Mouse (Mus musculus): ENCODE measurements around the gene Vdr. TPM values are rescaled to one million over a fixed set of nuclear protein-coding genes. Genes with fewer than 3 reads are reported as not detected.

Vdr gene
- total RNA-seq, 2 experiments from 2014 or later: 0.07 TPM; not detected in 1

DNA sequence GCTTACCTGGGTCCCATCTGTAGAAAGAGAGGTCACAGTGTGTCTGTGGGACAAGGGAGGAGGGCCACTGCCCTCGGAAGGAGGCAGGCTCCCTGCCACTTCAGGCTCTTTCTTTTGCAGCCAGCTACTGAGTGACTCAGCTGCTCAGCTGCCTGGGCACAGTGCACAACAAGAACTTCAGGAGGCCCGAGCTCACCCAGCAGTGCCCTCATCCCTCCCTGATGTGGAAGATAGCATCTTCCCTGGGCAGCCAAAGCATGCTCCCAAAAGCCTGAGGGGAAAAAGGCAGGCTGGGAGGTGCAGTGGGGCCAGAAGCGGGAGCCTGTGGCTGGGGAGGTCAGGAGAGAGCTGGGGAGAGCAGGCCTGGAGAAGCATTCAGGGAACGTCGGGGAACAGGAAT is 95.7 kb downstream of the Vdr start:
- no peak for DNase-seq (ENCODE audit: extremely low spot score in 1 of 2, low spot score in 1 of 2)

- no peak for DNase-seq (ENCODE audit: extremely low spot score in 1 of 2, low spot score in 1 of 2)
Measured at GRCm38 (mm10) chr15:97813452-97814204, 96.8 kb downstream of the Vdr start.

- DNase-seq (ENCODE audit: extremely low spot score in 1 of 2, low spot score in 1 of 2): no peak
Measured at GRCm38 (mm10) chr15:97812875-97813274, 97.6 kb downstream of the Vdr start.

DNA sequence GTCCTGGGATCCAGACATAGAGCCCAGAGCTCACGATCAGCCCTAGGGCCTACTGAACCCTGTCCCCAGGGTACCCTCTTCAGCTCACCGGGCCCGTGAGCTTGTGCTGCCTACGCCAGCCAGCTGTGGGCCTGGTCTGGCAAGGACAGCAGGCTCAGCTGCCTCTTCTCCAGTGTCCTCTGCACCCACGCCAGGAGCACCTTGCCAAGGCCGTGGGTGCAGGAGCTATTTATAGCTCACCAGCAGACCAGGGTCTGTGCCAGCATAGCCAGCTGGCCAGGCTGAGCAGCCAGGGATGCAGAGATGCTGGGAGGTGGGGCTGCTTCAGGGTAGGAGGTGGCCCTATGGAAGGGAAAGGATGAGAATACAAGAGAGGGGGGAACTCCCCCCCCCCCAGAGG is 98.3 kb downstream of the Vdr start:
- peak; percentile 55 to 66 for DNase-seq (ENCODE audit: extremely low spot score in 1 of 2, low spot score in 1 of 2)

- no peak for DNase-seq (ENCODE audit: extremely low spot score in 1 of 2, low spot score in 1 of 2)
Measured at GRCm38 (mm10) chr15:97811307-97811706, 99.1 kb downstream of the Vdr start.

DNA sequence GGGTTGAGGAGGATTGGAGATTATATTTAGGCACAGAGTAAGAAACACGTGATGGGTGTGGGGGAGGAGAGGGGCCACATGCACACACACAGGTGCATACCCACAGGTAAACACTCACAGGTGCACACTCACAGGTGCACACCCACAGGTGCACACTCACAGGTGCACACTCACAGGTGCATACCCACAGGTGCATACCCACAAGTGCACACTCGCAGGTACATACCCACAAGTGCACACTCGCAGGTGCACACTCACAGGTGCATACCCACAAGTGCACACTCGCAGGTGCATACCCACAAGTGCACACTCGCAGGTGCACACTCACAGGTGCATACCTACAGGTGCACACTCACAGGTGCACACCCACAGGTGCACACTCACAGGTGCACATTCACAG is 100.0 kb downstream of the Vdr start:
- no peak for DNase-seq (ENCODE audit: extremely low spot score in 1 of 2, low spot score in 1 of 2)

- no peak for DNase-seq (ENCODE audit: extremely low spot score in 1 of 2, low spot score in 1 of 2)
Measured at GRCm38 (mm10) chr15:97809942-97810341, 100.5 kb downstream of the Vdr start.

GRCm38 (mm10) chr15:97809206-97809605 is 101.2 kb downstream of the Vdr start:
- no peak for DNase-seq (ENCODE audit: extremely low spot score in 1 of 2, low spot score in 1 of 2)

GRCm38 (mm10) chr15:97808532-97808931 is 101.9 kb downstream of the Vdr start:
- no peak for DNase-seq (ENCODE audit: extremely low spot score in 1 of 2, low spot score in 1 of 2)

DNA sequence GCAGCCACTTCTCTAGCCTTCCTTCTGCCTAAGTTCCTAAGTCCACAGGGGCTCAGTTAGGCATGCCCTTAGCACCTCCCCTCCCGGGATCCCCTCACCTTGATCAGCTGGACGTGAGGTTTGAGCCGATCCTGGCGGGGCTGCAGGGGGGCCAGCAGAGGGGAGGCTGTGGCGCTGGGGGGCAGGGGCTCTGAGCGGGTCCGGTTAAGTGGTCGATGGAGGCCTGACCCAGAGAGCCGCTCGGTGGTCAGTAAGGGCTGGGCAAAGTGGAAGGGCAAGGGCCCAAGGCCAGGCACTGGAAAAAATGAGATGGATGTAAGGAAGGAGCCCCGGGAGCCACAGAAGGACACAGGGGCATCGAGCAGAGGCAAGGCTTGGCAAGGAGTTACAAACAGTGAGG is 102.6 kb downstream of the Vdr start:
- DNase-seq (ENCODE audit: extremely low spot score in 1 of 2, low spot score in 1 of 2): no peak

Other genes with a start within 250 kb of the Vdr start
- 10 to 100 TPM; 23.7 to 24.9 TPM for gene Rpap3, start 204.8 kb downstream of the Vdr start, total RNA-seq (2021)
- gene Endou, start 179.3 kb downstream of the Vdr start, total RNA-seq (2021): under 1 TPM; 0.59 to 0.71 TPM
- gene Rapgef3, start 142.7 kb downstream of the Vdr start, total RNA-seq (2021): 10 to 100 TPM; 36.3 to 40.3 TPM
- 100 to 1,000 TPM; 151 to 169 TPM for gene Slc48a1, start 132.1 kb downstream of the Vdr start, total RNA-seq (2021)
- 10 to 100 TPM; 15.6 to 30.1 TPM for gene Hdac7, start 66.1 kb downstream of the Vdr start, total RNA-seq (2021)
- gene Tmem106c, start 53.6 kb upstream of the Vdr start, total RNA-seq (2021): 10 to 100 TPM; 26.8 to 27.2 TPM
- gene Col2a1, start 94.1 kb upstream of the Vdr start, total RNA-seq (2021): 1 to 10 TPM in 1 of 2 experiments, under 1 TPM in 1; 0.42 to 1.0 TPM
- gene Pfkm, start 182.0 kb upstream of the Vdr start, total RNA-seq (2021): 100 to 1,000 TPM; 348 to 370 TPM
- gene Senp1, start 183.1 kb upstream of the Vdr start, total RNA-seq (2021): 10 to 100 TPM; 10.8 to 12.6 TPM